Mouse (Mus musculus) CH12.LX (cell line): ENCODE measurements around the gene Dpp4. TPM values are rescaled to one million over a fixed set of nuclear protein-coding genes. Genes with fewer than 3 reads are reported as not detected.
A peak's percentile ranks its signal among the peaks of the same experiment; 100 is the strongest.

Experiments
- DNase-seq: peaks from one replicate; pipeline ENCODE4 v3.0.0-alpha.2; 2013; ENCODE audit errors: extremely low read depth
- H3K27ac ChIP-seq: 2 replicates; pipeline ENCODE4 v1.5.1; 2012; ENCODE audit warnings: low read depth, mild to moderate bottlenecking, control low read depth, moderate library complexity; ENCODE audit not compliant: insufficient read depth
- H3K27me3 ChIP-seq: replicated peaks from 2 replicates; pipeline ENCODE3; 2012; ENCODE audit warnings: inconsistent platforms
- H3K36me3 ChIP-seq, 2 experiments: replicated peaks in 1 of 2; 2 replicates each; pipeline versions ENCODE3 to v1.6.1; 2012; ENCODE audit warnings: inconsistent platforms in 1 of 2, low read length in 1 of 2, mild to moderate bottlenecking in 1 of 2, mixed read lengths in 1 of 2, moderate library complexity in 1 of 2; ENCODE audit not compliant: control insufficient read depth in 1 of 2, insufficient read depth in 1 of 2
- H3K4me1 ChIP-seq, 2 experiments: 2 replicates each; pipeline ENCODE4 v1.6.1; 2012; ENCODE audit warnings: inconsistent platforms in 1 of 2, moderate library complexity in 1 of 2; ENCODE audit not compliant: insufficient read depth in 2 of 2, control insufficient read depth in 1 of 2
- H3K4me2 ChIP-seq: 2 replicates; pipeline ENCODE4 v1.6.1; 2012; ENCODE audit warnings: low read depth, mild to moderate bottlenecking, control low read depth; ENCODE audit not compliant: poor library complexity, insufficient read depth, severe bottlenecking
- H3K4me3 ChIP-seq, 3 experiments: fragments of 150-350 bp in 1 of 3; sonication (generic) in 1 of 3; replicated peaks in 1 of 3; 2 replicates each; pipeline versions ENCODE3 to v1.5.1; 2011 to 2012; ENCODE audit warnings: low read depth in 2 of 3, low read length in 2 of 3, mild to moderate bottlenecking in 2 of 3, moderate library complexity in 2 of 3, control low read depth in 1 of 3, improper control_type of control experiment in 1 of 3, inconsistent platforms in 1 of 3, mixed read lengths in 1 of 3; ENCODE audit not compliant: poor library complexity in 1 of 3
- H3K79me2 ChIP-seq: replicated peaks from 2 replicates; pipeline ENCODE4 v1.6.1; 2012; ENCODE audit warnings: mild to moderate bottlenecking, moderate library complexity; ENCODE audit not compliant: control insufficient read depth, poor library complexity, insufficient read depth, severe bottlenecking; ENCODE audit errors: extremely low read depth
- H3K9ac ChIP-seq: 2 replicates; pipeline ENCODE4 v1.6.1; 2012; ENCODE audit warnings: low read depth, mild to moderate bottlenecking, control low read depth, moderate library complexity; ENCODE audit not compliant: insufficient read depth
- H3K9me3 ChIP-seq: replicated peaks from 2 replicates; pipeline ENCODE3; 2012; ENCODE audit warnings: low read length, inconsistent platforms, mixed read lengths
- BHLHE40 ChIP-seq: IDR thresholded peaks from 2 replicates; pipeline ENCODE4 v1.6.1; 2011; ENCODE audit warnings: mild to moderate bottlenecking, low read depth, low read length, improper control_type of control experiment
- ELF1 ChIP-seq: IDR thresholded peaks from 2 replicates; pipeline ENCODE4 v1.6.1; 2014; ENCODE audit warnings: low read depth, mild to moderate bottlenecking, inconsistent platforms, low read length, improper control_type of control experiment
- EP300 ChIP-seq: IDR thresholded peaks from 2 replicates; pipeline ENCODE4 v1.6.1; 2011; ENCODE audit warnings: low read length, improper control_type of control experiment
- ETS1 ChIP-seq: conservative IDR thresholded peaks from 2 replicates; pipeline ENCODE4 v1.6.1; 2012; ENCODE audit warnings: low read depth, mild to moderate bottlenecking, inconsistent platforms, low read length, improper control_type of control experiment, moderate library complexity
- IRF4 ChIP-seq: IDR thresholded peaks from 2 replicates; pipeline ENCODE4 v1.6.1; 2014; ENCODE audit warnings: low read depth, mild to moderate bottlenecking, inconsistent platforms, low read length, improper control_type of control experiment
- JUN ChIP-seq: IDR thresholded peaks from 2 replicates; pipeline ENCODE4 v1.6.1; 2011; ENCODE audit warnings: low read depth, mild to moderate bottlenecking, low read length, improper control_type of control experiment, moderate library complexity; ENCODE audit not compliant: insufficient read depth
- JUND ChIP-seq: conservative IDR thresholded peaks from 2 replicates; pipeline ENCODE4 v1.6.1; 2011; ENCODE audit warnings: low read depth, low read length, improper control_type of control experiment
- KAT2A ChIP-seq: IDR thresholded peaks from 2 replicates; pipeline ENCODE4 v1.6.1; 2012; ENCODE audit warnings: low read length, improper control_type of control experiment, inconsistent platforms; ENCODE audit not compliant: insufficient replicate concordance
- MAFK ChIP-seq: IDR thresholded peaks from 2 replicates; pipeline ENCODE4 v1.6.1; 2011; ENCODE audit warnings: low read length, improper control_type of control experiment; ENCODE audit not compliant: insufficient replicate concordance
- MAX ChIP-seq: IDR thresholded peaks from 2 replicates; pipeline ENCODE4 v1.6.1; 2011; ENCODE audit warnings: low read length, improper control_type of control experiment
- MEF2A ChIP-seq: IDR thresholded peaks from 2 replicates; pipeline ENCODE4 v1.6.1; 2014; ENCODE audit warnings: low read depth, mild to moderate bottlenecking, inconsistent platforms, low read length, improper control_type of control experiment, borderline replicate concordance
- MYC ChIP-seq: IDR thresholded peaks from 2 replicates; pipeline ENCODE4 v1.6.1; 2011; ENCODE audit warnings: low read depth, mild to moderate bottlenecking, improper control_type of control experiment, low read length
- NELFE ChIP-seq: IDR thresholded peaks from 2 replicates; pipeline ENCODE4 v1.6.1; 2011; ENCODE audit warnings: low read depth, low read length, improper control_type of control experiment
- NRF1 ChIP-seq: IDR thresholded peaks from 2 replicates; pipeline ENCODE4 v1.6.1; 2014; ENCODE audit warnings: low read depth, mild to moderate bottlenecking, inconsistent platforms, low read length, improper control_type of control experiment, moderate library complexity
- PAX5 ChIP-seq: IDR thresholded peaks from 2 replicates; pipeline ENCODE4 v1.6.1; 2012; ENCODE audit warnings: low read length, inconsistent platforms, mixed read lengths
- RCOR1 ChIP-seq: conservative IDR thresholded peaks from 2 replicates; pipeline ENCODE4 v1.6.1; 2012; ENCODE audit warnings: low read depth, mild to moderate bottlenecking, inconsistent platforms, low read length, improper control_type of control experiment
- SIN3A ChIP-seq: IDR thresholded peaks from 2 replicates; pipeline ENCODE4 v1.6.1; 2012; ENCODE audit warnings: low read length, improper control_type of control experiment, inconsistent platforms
- TBP ChIP-seq: conservative IDR thresholded peaks from 2 replicates; pipeline ENCODE4 v1.6.1; 2011; ENCODE audit warnings: low read depth, low read length, improper control_type of control experiment
- USF1 ChIP-seq: IDR thresholded peaks from 2 replicates; pipeline ENCODE4 v1.6.1; 2014; ENCODE audit warnings: low read depth, mild to moderate bottlenecking, inconsistent platforms, low read length, improper control_type of control experiment
- ZC3H11A ChIP-seq: IDR thresholded peaks from 2 replicates; pipeline ENCODE4 v1.6.1; 2012; ENCODE audit warnings: low read depth, mild to moderate bottlenecking, inconsistent platforms, low read length, improper control_type of control experiment
- ZNF384 ChIP-seq: IDR thresholded peaks from 2 replicates; pipeline ENCODE4 v1.6.1; 2012; ENCODE audit warnings: low read depth, low read length, improper control_type of control experiment, inconsistent platforms
- dilution Hi-C: fragments of 300-500 bp; cut with MboI; formaldehyde crosslinking; loops from 2 replicates; pipeline ENCODE4 v1.14.3; 2020; ENCODE audit warnings: low sequenced_read_pairs; ENCODE audit not compliant: extremely low pct_unique_long_range_greater_than_20kb, extremely low pct_ligation_motif_present
- in situ Hi-C: fragments of 300-500 bp; cut with MboI; formaldehyde crosslinking; loops from 3 replicates; pipeline ENCODE4 v1.14.3; 2019; ENCODE audit warnings: low sequenced_read_pairs, low pct_ligation_motif_present, low pct_unique_long_range_greater_than_20kb, mixed read lengths
- polyA plus RNA-seq: library from polyadenylated mRNA; unstranded; fragments of >175 nt; gene quantifications from 2 replicates; pipeline ENCODE4 v1.2.1, GENCODE M21; 2012; ENCODE audit warnings: low read depth; ENCODE audit not compliant: insufficient read length
- total RNA-seq, 2 experiments: library from RNA; depleted of rRNA; stranded (reverse); fragments of 300-350 nt in 1 of 2; fragments of >200 nt in 1 of 2; gene quantifications; 2 replicates each; pipeline ENCODE4 v1.2.3; 2012 to 2014

Dpp4 gene
- total and polyA plus RNA-seq, 3 experiments, result 0.04 to 3.6 (median 0.29) TPM

GRCm38 (mm10) chr2:62392098-62392497 is 19.9 kb downstream of the Dpp4 start:
- Histone ChIP-seq H3K27ac (no peak overlapping the region), H3K4me1 (peaks cover 9 to 28% of the 10 kb centered on the region in 2 experiments; a peak in 3 of 4 replicates), H3K9ac (no peak overlapping the region), H3K36me3 (no peaks in the 10 kb centered on the region), H3K4me3 (no peak overlapping the region), H3K79me2 (no peaks in the 10 kb centered on the region), H3K9me3 (no peaks in the 10 kb centered on the region), H3K27me3 (no peaks in the 10 kb centered on the region), H3K4me2 (no peak overlapping the region)
- DNase-seq, result peak; percentile 6
- in situ Hi-C loops (no loop called here), dilution Hi-C loops (no loop called here)
- TF ChIP-seq MAFK (no peak), BHLHE40 (no peak), SIN3A (no peak), PAX5 (no peak), TBP (no peak), NRF1 (no peak), ETS1 (no peak), ZC3H11A (no peak)

GRCm38 (mm10) chr2:62390961-62391461 is 21.0 kb downstream of the Dpp4 start:
- in situ Hi-C loops (no loop called here), dilution Hi-C loops (no loop called here)
- H3K9ac ChIP-seq, result no peak overlapping the region
- H3K79me2 ChIP-seq, result no peaks in the 10 kb centered on the region
- no peaks in the 10 kb centered on the region for H3K36me3 ChIP-seq
- no peak overlapping the region for H3K4me3 ChIP-seq
- H3K4me1 ChIP-seq, result peaks cover 9 to 28% of the 10 kb centered on the region in 2 experiments; a peak in 3 of 4 replicates
- no peaks in the 10 kb centered on the region for H3K27me3 ChIP-seq
- H3K4me2 ChIP-seq, result no peak overlapping the region
- DNase-seq, result no peak
- no peak overlapping the region for H3K27ac ChIP-seq
- H3K9me3 ChIP-seq, result no peaks in the 10 kb centered on the region
- TF ChIP-seq MAX, result no peak
- TF ChIP-seq KAT2A, result no peak
- no peak for TF ChIP-seq ZNF384
- TF ChIP-seq USF1, result no peak
- TF ChIP-seq IRF4, result no peak
- no peak for TF ChIP-seq RCOR1
- TF ChIP-seq MEF2A, result no peak
- TF ChIP-seq ELF1, result no peak
- no peak for TF ChIP-seq EP300
- no peak for TF ChIP-seq NRF1
- no peak for TF ChIP-seq NELFE
- no peak for TF ChIP-seq JUN
- TF ChIP-seq MYC, result no peak
- TF ChIP-seq MAFK, result no peak
- no peak for TF ChIP-seq TBP
- no peak for TF ChIP-seq SIN3A
- TF ChIP-seq JUND, result no peak
